Mouse (Mus musculus) forebrain, embryonic 15.5 days (tissue): ENCODE results near the gene Fam8a1. TPM values are rescaled to one million over a fixed set of nuclear protein-coding genes. Genes with fewer than 3 reads are reported as not detected.
A peak's percentile ranks its signal among the peaks of the same experiment; 100 is the strongest.

ENCODE experiments used
- ATAC-seq: fragments of 200-750 bp; cut with Nextera tagmentation; replicated peaks from 2 replicates; pipeline ENCODE4 v1.8.0; 2017; ENCODE audit warnings: mild to moderate bottlenecking, moderate TSS enrichment, moderate library complexity
- H3K27ac ChIP-seq: fragments of 300-500 bp; sonication (generic); replicated peaks from 2 replicates; pipeline ENCODE4 v1.5.1; 2015; ENCODE audit warnings: mild to moderate bottlenecking, inconsistent platforms
- H3K27me3 ChIP-seq: fragments of 300-500 bp; sonication (generic); 2 replicates; pipeline ENCODE4 v1.6.1; 2015; ENCODE audit warnings: inconsistent platforms
- H3K36me3 ChIP-seq: fragments of 300-500 bp; sonication (generic); 2 replicates; pipeline ENCODE4 v1.6.1; 2015; ENCODE audit warnings: mild to moderate bottlenecking, inconsistent platforms
- H3K4me1 ChIP-seq: fragments of 300-500 bp; sonication (generic); 2 replicates; pipeline ENCODE4 v1.6.1; 2015; ENCODE audit warnings: inconsistent platforms
- H3K4me2 ChIP-seq: fragments of 300-500 bp; sonication (generic); replicated peaks from 2 replicates; pipeline ENCODE4 v1.6.1; 2015; ENCODE audit warnings: mild to moderate bottlenecking, inconsistent platforms
- H3K4me3 ChIP-seq: fragments of 300-500 bp; sonication (generic); 2 replicates; pipeline ENCODE4 v1.5.1; 2015; ENCODE audit warnings: mild to moderate bottlenecking, inconsistent platforms
- H3K9ac ChIP-seq: fragments of 300-500 bp; sonication (generic); replicated peaks from 2 replicates; pipeline ENCODE4 v1.6.1; 2015; ENCODE audit warnings: mild to moderate bottlenecking, inconsistent platforms
- H3K9me3 ChIP-seq: fragments of 300-500 bp; sonication (generic); 2 replicates; pipeline ENCODE4 v1.6.1; 2016; ENCODE audit warnings: inconsistent platforms
- WGBS: fragments of 180-500 bp; shearing (Covaris S2); methylation state at CpG from one replicate; pipeline ENCODE4 v1.1.7; 2015; ENCODE audit warnings: mixed read lengths; 5-methylcytosine and 5-hydroxymethylcytosine counted together
- polyA plus RNA-seq: library from polyadenylated mRNA; unstranded; fragments of >200 nt; fragmentation: Nextera tagmentation; extraction: Ambion mirVana; gene quantifications from 2 replicates; pipeline ENCODE4 v1.2.1, GENCODE M21; 2015

Fam8a1 gene
- polyA plus RNA-seq, 1 experiment from 2014 or later = 24.6 TPM

DNA sequence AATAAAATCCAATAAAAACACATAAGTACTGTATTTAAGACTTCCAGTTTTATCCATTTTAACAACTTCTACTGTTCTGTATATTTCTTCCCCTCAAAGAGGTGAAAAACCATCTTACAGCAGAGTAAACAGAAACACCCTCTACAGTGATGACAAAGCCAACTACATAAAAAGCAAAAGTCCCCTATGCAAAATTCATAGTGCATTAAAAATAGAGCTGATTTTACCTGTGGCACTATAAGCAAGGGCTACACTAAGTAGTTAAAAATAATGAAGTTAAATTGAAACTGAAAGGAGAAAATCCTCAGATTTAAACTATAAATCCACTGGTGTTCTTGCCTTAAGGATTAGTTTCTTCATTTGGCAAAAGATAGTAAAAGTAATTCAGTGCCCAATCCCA, 51.7 kb downstream of the Fam8a1 start:
- H3K27me3 ChIP-seq = no peaks in the 10 kb centered on the region
- H3K36me3 ChIP-seq = peaks cover 4% of the 10 kb centered on the region; the same call in 1 of the 2 replicates
- peaks cover 21% of the 10 kb centered on the region for H3K4me1 ChIP-seq
- no peak overlapping the region for H3K4me2 ChIP-seq
- ATAC-seq = no peak
- no peak overlapping the region for H3K9ac ChIP-seq
- no peaks in the 10 kb centered on the region for H3K9me3 ChIP-seq
- no peak overlapping the region for H3K4me3 ChIP-seq
- no peak overlapping the region for H3K27ac ChIP-seq

DNA sequence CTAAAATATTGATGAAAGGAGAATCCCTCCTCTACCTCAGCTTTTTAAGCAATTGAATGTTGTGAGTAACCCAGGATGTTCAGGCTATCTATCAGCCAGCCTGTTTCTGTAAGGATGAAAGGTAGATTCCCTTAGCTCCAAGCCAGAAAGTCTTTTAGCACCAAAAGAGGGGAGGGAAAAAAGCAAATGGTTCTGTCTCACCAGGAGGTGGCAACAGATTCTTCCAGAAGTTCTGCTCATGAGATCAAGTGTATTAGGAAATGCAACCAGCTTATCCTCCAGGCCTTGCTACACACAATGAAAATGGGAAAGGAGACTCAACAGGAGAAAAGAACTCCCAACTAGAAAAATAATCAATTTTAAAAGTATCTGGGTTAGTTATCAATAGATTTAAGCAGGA, 55.0 kb downstream of the Fam8a1 start:
- Histone ChIP-seq H3K27ac (no peak overlapping the region), H3K36me3 (no peaks in the 10 kb centered on the region), H3K9me3 (no peaks in the 10 kb centered on the region), H3K4me1 (peaks cover 26% of the 10 kb centered on the region), H3K9ac (no peak overlapping the region), H3K27me3 (no peaks in the 10 kb centered on the region), H3K4me3 (no peak overlapping the region), H3K4me2 (no peak overlapping the region)
- ATAC-seq = no peak

DNA sequence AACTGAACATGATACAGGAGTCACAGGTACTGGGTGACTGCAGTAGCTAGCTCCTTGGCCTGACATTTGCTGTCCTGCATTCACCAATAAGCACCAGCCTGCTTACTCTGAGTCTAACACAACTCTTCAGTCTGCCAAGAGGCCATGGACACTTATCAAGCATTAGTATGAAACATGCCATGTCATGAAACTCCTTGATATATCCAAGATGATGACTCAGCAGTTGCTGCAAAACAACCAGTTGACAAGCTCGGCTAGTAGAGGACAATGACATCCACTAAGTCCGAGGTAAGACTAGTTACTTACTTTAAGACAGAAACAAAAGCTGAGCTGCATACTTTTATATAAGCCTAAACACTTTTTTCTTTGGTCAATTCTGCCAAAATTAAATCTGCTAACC, 55.9 kb downstream of the Fam8a1 start:
- Histone ChIP-seq H3K9ac (no peak overlapping the region), H3K4me1 (peaks cover 26% of the 10 kb centered on the region), H3K4me3 (0 out of 2 replicates have a peak overlapping the region, but pooled peaks have one; percentile 5), H3K27ac (no peak overlapping the region), H3K9me3 (no peaks in the 10 kb centered on the region), H3K27me3 (no peaks in the 10 kb centered on the region), H3K4me2 (peak overlapping the region; percentile 47; the same call in 1 of the 2 replicates), H3K36me3 (no peaks in the 10 kb centered on the region)
- WGBS = 19% methylated on average over 2 of the region's 2 CpGs
- no peak for ATAC-seq

DNA sequence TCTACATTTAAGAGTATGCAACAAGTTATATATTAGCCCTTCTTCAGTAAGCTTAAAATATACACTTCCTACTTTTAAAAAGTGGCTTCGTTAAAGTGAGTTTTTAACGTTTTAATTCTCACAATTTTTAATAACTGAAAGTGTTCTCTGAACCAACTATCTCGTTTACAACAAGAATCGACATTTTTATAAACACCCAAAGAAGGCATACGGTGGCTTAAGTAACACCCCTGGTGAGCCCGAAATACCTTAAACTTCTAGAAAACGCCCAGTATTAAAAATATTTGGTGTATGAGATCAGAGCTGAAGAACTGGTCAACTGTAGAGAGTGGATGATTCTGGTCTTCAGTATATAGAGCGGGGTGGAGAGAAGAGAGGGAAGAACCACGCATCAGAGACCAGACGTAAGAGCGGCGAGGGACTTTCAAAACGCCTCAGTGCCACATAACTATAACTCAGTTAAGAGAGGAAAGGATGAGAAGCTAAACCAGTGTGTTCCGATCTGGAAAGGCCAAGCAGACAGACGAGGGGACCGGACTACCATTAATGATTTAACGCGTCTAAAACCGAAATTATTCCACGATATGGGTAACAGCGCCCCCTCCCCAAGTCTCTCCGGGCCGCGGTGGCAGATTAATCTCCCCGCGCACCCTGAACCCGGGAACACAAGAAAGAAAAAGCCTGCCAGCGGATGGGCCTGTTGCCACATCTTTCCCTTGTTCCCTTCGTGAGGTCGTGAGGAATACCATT, 57.1 kb downstream of the Fam8a1 start:
- Histone ChIP-seq H3K27me3 (no peaks in the 10 kb centered on the region), H3K9ac (peak overlapping the region; percentile 78), H3K9me3 (no peaks in the 10 kb centered on the region), H3K27ac (peak overlapping the region; percentile 95), H3K4me2 (peak overlapping the region; percentile 76), H3K4me1 (peaks cover 26% of the 10 kb centered on the region), H3K36me3 (no peaks in the 10 kb centered on the region), H3K4me3 (peak overlapping the region; percentile 91)
- no peak for ATAC-seq
- whole genome bisulfite sequencing = under 1% methylated on average over 30 of the region's 30 CpGs

DNA sequence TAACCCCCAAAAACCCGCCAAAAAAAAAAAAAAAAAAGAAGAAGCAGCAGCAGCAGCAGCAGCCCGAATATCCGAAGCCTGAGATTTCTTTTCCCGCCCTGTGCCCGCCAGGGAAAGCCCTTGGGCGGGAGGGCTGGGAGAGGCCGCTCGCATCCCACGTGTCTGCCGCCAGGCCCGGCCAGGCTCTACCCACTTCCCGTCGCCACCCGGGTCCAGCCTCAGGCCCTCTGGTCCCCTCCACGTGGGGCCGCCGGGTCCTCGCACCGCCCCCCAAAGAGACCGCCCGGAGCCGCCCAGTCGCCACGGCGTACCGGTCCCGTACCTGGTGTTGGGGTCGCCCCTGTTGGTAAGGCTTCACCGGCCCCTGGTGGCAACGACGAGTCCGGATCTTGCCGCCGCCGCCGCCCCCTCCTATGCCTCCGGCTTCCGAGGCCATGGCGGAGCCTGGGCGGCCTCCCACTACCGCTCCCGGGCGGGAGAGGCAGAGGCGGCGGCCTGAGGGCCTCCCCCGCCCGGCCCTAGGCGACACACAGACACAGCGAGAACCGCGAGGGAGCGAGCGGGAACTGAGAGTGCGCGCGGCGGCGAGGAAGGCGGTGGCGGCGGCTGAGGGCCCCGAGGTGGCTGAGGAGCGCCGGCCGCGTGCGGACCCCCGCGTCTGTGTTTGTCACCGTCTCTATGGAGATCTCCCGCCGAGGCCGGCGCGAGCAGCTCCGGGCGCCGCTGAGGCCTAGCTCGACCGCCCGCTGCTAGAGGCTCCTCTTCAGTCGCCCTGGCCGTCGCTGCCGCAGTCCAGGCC, 57.9 kb downstream of the Fam8a1 start:
- ATAC-seq = peak; percentile 88
- WGBS = under 1% methylated on average over 65 of the region's 85 CpGs
- H3K27me3 ChIP-seq = no peaks in the 10 kb centered on the region

More for the DNA sequence above, 57.9 kb downstream of the Fam8a1 start:
- H3K4me1 ChIP-seq = peaks cover 26% of the 10 kb centered on the region
- peak overlapping the region; percentile 76 for H3K4me2 ChIP-seq
- peak overlapping the region; percentile 95 for H3K27ac ChIP-seq
- peak overlapping the region; percentile 91 for H3K4me3 ChIP-seq
- no peaks in the 10 kb centered on the region for H3K36me3 ChIP-seq
- no peaks in the 10 kb centered on the region for H3K9me3 ChIP-seq
- H3K9ac ChIP-seq = peak overlapping the region; percentile 78

Other genes with a start within 250 kb of the Fam8a1 start
- 13.9 and 16.8 TPM in 2 replicates for gene Cap2, start 167.7 kb upstream of the Fam8a1 start, polyA plus RNA-seq
- gene Nup153, start 58.4 kb downstream of the Fam8a1 start, polyA plus RNA-seq = 24.7 and 25.8 TPM in 2 replicates